ENCODE assay signal across 25 mouse cellular contexts in genomic region chr4:138124046-138124445, GRCm38 (mm10).
DNase-seq lines count a peak whose midpoint lies in the region; ATAC-seq and TF ChIP-seq lines count a peak whose summit lies in the region.
"Had no signal": no experiment of that assay in that cellular context is flagged by ENCODE, and none has a peak within 500 bp of the region (broad histone marks: within the 10 kb centered on the region; RNA-seq: fewer than 3 reads in every experiment).

No protein-coding gene starts in this region.

- H3K36me3 ChIP-seq in forebrain, embryonic 14.5 days (ENCODE audit: control insufficient read depth, insufficient read depth, low read length) = peaks cover 58% of the 10 kb centered on the region
- H3K36me3 ChIP-seq in forebrain, embryonic 10.5 days (replicated peaks) = peaks cover 87% of the 10 kb centered on the region

- WGBS in forebrain, embryonic 14.5 days = 70% methylated on average over 7 of the region's 7 CpGs
- 91% methylated on average over 7 of the region's 7 CpGs for WGBS in forebrain, embryonic 10.5 days

- ATAC-seq in forebrain, embryonic 14.5 days = no peak
- ATAC-seq: forebrain, embryonic 16.5 days had no signal

- intact Hi-C loops in left cerebral cortex, postnatal 4 days (cut with DNase I) = no loop called here
- intact Hi-C loops in left cerebral cortex, adult 2 months (cut with DNase I) = no loop called here

- H3K4me2 ChIP-seq in forebrain, embryonic 14.5 days (ENCODE audit: low read length) = no peak overlapping the region
- H3K4me2 ChIP-seq: heart, embryonic 13.5 days; limb, embryonic 13.5 days; liver, embryonic 13.5 days; neural tube, embryonic 12.5 days had no signal

- no peaks in the 10 kb centered on the region for H3K4me1 ChIP-seq in forebrain, embryonic 14.5 days (ENCODE audit: control insufficient read depth, insufficient read depth, low read length)
- no peaks in the 10 kb centered on the region for H3K4me1 ChIP-seq in forebrain, embryonic 10.5 days
- H3K4me1 ChIP-seq: heart, embryonic 13.5 days; limb, embryonic 13.5 days; neural tube, embryonic 12.5 days had no signal

- DNase-seq in forebrain, embryonic 14.5 days (ENCODE audit: low spot score) = peak; percentile 52
- DNase-seq in forebrain, embryonic 10.5 days (ENCODE audit: extremely low spot score, low spot score) = no peak
- peak; percentile 81 for DNase-seq in left cerebral cortex, postnatal 4 days
- no peak for DNase-seq in left cerebral cortex, adult 2 months (ENCODE audit: extremely low spot score in 1 of 2, low spot score in 2 of 2)
- DNase-seq in cerebellum, adult 8-10 months = peak; percentile 41
- DNase-seq in cerebellum, postnatal 36 days = peak; percentile 63 to 71
- no peak for DNase-seq in lung, postnatal 10 days
- DNase-seq in layer of hippocampus, adult 8-10 months (ENCODE audit: low spot score in 2 of 2) = no peak
- DNase-seq: adrenal gland, postnatal 14 days; gastrocnemius, postnatal 25 days; heart, adult 18-20 months; heart, postnatal 14 days; kidney, adult 2 months; kidney, postnatal 10 days; layer of hippocampus, postnatal 36 days; liver, embryonic 13.5 days; lung, adult 2 months; midbrain, embryonic 14.5 days; right cerebral cortex, postnatal 25 days; thymus, postnatal 25 days had no signal

- H3K9ac ChIP-seq in forebrain, embryonic 14.5 days (ENCODE audit: low read length) = no peak overlapping the region
- H3K9ac ChIP-seq: heart, embryonic 13.5 days; limb, embryonic 13.5 days; liver, embryonic 13.5 days; neural tube, embryonic 12.5 days had no signal

- H3K9me3 ChIP-seq in forebrain, embryonic 14.5 days (replicated peaks; ENCODE audit: control insufficient read depth, low read length) = no peaks in the 10 kb centered on the region
- H3K9me3 ChIP-seq in forebrain, embryonic 10.5 days = no peaks in the 10 kb centered on the region
- H3K9me3 ChIP-seq: heart, embryonic 13.5 days; limb, embryonic 13.5 days; liver, embryonic 13.5 days; megakaryocyte, embryonic 14.5 days; neural tube, embryonic 12.5 days had no signal

- H3K4me3 ChIP-seq in forebrain, embryonic 14.5 days (ENCODE audit: low read depth, low read length) = no peak overlapping the region
- H3K4me3 ChIP-seq in forebrain, embryonic 10.5 days = no peak overlapping the region
- H3K4me3 ChIP-seq in left cerebral cortex, adult 2 months = no peak overlapping the region
- H3K4me3 ChIP-seq: heart, embryonic 13.5 days; limb, embryonic 13.5 days; liver, embryonic 13.5 days; megakaryocyte, embryonic 14.5 days; neural tube, embryonic 12.5 days had no signal

- no peaks in the 10 kb centered on the region for H3K27me3 ChIP-seq in forebrain, embryonic 14.5 days (replicated peaks; ENCODE audit: control insufficient read depth, insufficient read depth, low read length)
- no peaks in the 10 kb centered on the region for H3K27me3 ChIP-seq in forebrain, embryonic 10.5 days (ENCODE audit: poor library complexity, severe bottlenecking)
- H3K27me3 ChIP-seq: heart, embryonic 13.5 days; limb, embryonic 13.5 days; liver, embryonic 13.5 days; megakaryocyte, embryonic 14.5 days; neural tube, embryonic 12.5 days had no signal

- TF ChIP-seq CTCF in left cerebral cortex, adult 2 months (IDR thresholded peaks at IDR 0.05) = no peak

- H3K27ac ChIP-seq in forebrain, embryonic 14.5 days (ENCODE audit: low read depth, low read length) = no peak overlapping the region
- H3K27ac ChIP-seq in forebrain, embryonic 10.5 days = no peak overlapping the region
- no peak overlapping the region for H3K27ac ChIP-seq in left cerebral cortex, adult 2 months
- H3K27ac ChIP-seq: heart, embryonic 13.5 days; limb, embryonic 13.5 days; liver, embryonic 13.5 days; neural tube, embryonic 12.5 days had no signal

Comparison
In these comparisons a context has a peak if more than half of its experiments do, and no peak if none do; other contexts are left out.
1. DNase-seq: peak in forebrain, embryonic 14.5 days (single experiment), left cerebral cortex, postnatal 4 days (single experiment), cerebellum, adult 8-10 months (single experiment) and cerebellum, postnatal 36 days (2 of 2); none in forebrain, embryonic 10.5 days (single experiment), left cerebral cortex, adult 2 months (0 of 2), lung, postnatal 10 days (single experiment) and layer of hippocampus, adult 8-10 months (0 of 2).